Mouse (Mus musculus): ENCODE data around the gene Stip1.
"Not testable (repeated sequence)": the region's sequence is repeated elsewhere in the genome, so short reads cannot be mapped to it uniquely, and the experiment has no call there.

The Stip1 gene

DNA sequence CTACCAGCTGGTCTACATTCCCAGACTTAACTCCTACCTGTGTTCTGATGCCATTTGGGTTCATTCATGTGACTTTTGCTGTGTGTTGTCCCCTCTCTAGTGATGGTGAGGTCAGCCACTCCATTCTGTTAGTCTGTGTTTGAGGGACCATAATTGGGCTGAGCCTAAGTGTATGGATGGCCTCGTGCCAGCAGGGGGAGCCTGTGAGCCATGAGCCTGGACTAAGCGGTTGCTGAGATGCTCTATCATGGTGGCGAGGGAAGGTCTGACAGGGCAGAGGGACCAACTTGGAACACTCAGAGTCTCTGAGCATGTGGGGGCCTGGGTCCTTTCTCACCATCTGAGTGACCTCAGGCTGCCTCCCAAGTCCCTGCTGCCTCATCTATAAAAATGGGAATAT lies 24.8 kb upstream of the Stip1 start:
- DNase-seq (ENCODE audit: low spot score in 2 of 2) = peak; percentile 82 to 95

DNA sequence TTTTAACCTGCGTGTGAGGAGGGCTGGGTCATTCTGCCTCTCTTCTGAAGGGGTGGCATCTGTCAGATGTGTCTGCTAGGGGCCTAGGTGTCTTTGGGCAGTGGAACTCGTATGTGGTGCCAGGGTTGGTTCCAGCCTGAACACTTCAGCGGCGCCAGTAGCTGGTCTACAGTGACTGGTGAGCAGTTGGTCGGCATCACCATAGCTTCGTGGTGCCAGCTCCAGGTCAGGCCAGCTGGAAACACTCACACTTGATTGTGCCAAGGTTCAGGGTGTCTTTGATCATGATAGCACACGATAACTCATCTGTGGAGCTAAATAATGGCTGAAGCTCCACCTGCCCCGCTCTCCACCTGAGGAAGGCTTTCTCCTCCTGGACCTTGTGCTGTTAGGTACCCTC lies 23.1 kb upstream of the Stip1 start:
- no peak for DNase-seq (ENCODE audit: low spot score in 2 of 2)

DNA sequence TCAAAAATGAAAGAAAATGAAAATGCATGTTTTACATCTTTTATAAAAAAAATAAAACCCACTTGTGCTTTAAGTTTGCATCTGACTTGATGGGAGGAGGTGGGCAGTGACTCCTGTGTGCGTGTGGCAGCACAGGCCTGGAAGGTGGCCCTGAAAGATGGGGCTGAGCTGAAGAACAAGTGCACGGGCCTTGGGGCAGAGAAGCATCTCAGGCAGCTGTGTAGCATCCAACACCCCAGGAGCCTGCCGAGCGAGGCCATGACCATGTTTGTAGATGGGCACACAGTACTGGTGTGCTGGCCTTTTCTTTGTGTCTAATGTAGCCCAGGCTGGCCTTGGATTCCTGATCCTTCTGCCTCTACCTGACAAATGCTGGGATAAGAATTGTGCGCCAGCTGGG lies 22.3 kb upstream of the Stip1 start:
- DNase-seq (ENCODE audit: low spot score in 2 of 2) = no peak

DNA sequence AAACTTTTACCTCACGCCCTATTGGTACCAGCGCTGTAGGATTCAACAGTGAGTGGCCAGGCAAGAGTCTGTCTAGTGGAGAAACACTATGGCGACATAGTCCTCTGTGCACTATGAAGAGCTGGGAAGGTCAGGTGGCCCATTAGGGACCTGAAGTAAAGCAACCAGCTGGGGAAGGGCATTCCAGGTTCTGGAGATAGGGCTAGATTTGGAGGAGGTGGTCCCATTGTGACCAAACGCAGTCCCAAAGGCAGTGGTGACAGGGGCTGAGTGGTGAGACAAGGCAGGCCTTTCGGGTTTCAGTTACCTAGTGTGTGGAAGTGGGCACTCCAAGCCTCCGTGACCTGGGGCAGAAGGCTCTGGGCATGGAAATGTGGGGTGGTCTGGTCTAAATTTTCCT lies 18.8 kb upstream of the Stip1 start:
- DNase-seq (ENCODE audit: low spot score in 2 of 2) = no peak

DNA sequence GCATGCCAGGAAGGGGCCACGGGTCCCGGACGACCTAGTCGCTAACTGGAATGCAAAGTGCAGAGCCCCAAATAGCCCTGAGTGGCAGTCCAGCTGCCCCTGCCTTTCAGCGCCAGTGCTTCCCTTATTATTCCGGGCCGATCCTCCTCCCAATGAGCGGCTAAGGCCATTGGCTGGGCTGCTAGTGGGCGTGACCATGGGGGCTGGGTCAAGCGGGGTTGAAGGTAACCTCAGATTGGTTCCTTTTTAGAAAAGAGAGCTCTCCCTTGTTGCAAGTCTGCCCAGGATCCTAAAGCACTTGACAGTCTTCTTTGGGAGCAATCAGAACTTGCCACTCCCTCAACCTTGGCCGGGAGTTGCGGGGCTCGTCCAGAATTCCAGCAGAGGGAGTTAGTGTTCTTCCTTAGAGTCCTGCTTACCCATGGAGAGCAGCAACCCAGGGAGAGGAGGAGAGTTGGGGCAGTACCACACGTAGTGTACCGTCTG lies 18.0 kb upstream of the Stip1 start:
- peak; percentile 80 to 88 for DNase-seq (ENCODE audit: low spot score in 2 of 2)

DNA sequence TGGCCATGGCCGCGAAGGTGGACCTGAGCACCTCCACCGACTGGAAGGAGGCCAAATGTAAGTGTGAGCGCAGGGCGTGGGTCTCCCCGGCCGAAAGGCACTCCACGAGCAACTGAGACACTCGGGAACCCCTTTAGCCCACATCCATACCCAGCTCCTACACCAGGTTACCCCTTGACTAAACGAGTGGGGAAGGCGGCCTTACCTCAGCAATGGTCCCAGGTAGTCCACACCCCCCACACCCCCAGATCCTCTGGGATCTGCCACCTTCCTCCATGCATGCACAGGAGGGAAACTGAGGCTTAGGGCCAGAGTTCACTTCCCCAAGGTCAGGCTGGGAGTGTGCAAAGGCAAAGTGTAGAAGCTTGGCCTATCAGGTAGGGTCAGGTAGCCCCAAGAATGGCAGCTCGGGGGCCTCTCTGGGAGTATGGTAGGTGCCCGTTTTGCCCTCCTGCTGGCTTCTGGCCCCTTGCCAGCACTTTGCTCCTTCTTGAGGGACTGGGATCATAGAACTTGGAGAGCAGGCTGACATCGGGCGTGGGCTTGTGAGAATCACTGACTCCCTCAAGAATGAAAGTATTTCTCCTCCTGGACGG lies 17.5 kb upstream of the Stip1 start:
- DNase-seq (ENCODE audit: low spot score in 2 of 2) = peak; percentile 39 to 80

DNA sequence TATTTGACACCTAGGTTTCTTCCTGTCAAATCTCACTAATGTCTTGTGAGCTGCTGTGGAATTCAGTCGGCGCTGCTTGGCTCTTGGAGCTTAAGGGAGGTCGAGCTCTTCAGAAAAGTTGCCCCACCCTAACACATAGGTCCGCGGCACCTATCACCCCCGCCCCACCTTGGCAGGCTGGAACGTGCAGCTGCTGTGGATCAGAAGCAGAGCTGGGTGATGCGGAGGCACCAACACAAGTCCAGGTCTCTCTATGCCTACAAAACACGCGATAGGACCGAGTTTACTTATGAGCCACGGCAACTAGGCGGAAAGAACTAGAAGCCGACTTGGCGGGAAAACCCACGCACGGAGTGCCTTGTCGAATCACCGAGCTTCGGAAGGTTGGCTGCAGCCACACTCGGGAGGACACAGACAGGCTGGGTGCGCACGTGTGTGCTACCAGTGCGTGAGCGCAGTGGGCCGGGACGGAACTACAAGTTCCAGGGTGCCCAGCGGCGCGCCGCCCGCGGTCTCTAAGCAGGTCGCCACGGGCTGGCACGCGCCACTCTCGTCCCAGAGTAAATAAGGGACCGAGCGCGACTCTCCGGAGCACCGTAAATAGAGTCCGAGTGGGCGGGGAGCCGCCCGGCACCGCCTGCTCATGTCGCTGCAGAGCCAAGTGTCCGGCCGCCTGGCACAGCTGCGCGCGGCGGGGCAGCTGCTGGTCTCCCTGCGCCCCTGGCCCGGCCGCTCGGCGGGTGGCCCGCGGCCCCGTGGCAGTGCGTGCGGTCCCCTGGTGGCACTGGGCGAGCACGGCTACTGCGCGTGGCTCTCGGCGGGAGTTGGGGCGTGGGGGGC lies 16.7 kb upstream of the Stip1 start, which contains the start of gene Macrod1:
Gene Macrod1 (plus strand): TSS at position 563 of the 840 bp plus-strand sequence.
- peak; percentile 75 to 88 for DNase-seq (ENCODE audit: low spot score in 2 of 2)

DNA sequence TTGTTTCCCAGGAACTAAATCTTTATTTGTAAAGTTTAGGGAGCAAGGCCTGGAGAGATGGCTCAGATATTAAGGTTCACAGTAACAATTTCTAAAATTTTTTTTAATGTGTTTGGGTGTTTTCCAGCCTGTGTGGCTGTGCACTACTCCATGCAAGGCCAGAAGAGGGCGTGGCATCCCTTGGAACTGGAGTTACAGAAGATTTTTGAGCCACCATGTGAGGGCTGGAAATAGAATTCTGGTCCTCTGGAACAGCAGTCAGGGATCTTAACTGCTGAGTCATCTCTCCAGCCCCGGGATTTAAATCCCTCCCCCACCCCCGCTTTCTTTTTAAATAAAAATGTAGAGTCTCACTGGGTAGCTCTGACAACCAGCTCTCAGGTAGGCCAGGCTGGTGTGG lies 15.4 kb upstream of the Stip1 start:
- DNase-seq (ENCODE audit: low spot score in 2 of 2) = no peak

DNA sequence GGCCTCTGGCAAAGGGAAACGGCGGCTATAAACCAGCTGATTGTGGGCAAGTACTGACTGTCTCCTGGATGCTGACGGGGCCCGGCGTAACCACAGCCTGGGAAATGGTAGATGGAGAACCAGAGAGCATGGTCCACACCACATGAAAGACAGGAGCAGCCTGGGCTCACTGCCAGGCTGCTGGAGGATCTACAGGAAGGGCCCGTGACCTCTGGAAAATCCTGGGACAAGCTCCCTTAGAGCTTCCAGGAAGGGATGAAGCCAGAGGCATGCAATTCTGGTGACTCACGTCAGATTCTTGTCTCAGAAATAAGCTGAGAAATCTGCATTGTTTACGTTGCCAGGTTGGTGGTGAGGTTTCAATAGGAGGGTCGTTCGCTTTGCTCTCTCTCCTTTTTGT lies 15.0 kb upstream of the Stip1 start:
- DNase-seq (ENCODE audit: low spot score in 2 of 2) = no peak

DNA sequence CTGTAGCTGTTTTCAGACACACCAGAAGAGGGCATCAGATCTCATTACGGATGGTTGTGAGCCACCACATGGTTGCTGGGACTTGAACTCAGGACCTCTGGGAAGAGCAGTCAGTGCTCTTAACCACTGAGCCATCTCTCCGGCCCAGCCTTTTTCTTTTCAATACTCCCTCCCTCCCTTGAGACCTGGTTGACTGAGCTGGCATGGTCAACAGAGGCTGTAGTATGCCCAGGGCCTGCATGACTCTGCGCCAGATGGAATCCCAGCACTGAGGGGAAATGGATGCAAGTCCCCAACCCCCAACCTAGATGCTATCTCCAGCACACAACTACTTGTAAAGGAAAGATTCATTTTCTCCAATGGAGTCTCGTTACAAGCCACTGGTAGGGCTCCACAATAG lies 13.6 kb upstream of the Stip1 start:
- DNase-seq (ENCODE audit: low spot score in 2 of 2) = not testable (repeated sequence)

DNA sequence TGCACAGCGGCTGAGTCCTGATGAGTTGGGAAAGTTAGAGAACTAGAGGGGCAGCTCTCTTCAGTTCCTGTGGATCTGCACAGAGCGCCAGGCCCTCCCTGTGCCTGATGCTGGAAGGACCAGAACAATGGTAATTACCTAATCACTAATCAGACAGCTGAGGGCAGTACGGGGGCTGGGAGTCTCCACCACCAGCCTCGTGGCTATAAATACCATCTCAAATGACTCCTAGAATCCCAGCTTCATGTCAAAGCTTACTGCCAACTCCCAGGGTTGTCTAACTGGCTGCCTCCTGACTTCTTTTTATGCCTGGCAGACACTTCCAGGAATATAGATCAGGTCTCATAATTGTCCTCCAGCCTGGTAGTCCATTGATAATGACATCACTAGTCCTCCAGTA lies 4.9 kb upstream of the Stip1 start:
- DNase-seq (ENCODE audit: low spot score in 2 of 2) = no peak

DNA sequence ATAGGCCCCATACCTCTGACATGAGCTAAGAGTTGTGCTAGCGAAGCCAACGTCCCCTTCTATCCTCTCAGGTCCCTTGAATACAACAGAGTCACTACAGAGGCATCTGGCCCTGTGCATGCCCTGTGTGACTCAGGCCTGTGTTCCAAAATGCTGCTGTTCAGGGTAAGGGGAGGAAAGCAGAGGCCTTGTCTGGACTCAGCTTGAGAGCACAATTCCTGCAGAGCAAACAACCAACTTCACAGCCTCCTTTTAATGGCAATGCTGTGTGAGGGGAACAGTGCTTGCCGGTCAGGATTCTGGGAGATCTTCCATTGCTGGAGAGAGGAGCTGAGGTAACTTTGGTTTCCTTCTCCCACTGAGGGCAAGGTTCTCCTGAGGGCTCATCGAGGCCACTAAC lies 4.5 kb upstream of the Stip1 start:
- DNase-seq (ENCODE audit: low spot score in 2 of 2) = no peak

DNA sequence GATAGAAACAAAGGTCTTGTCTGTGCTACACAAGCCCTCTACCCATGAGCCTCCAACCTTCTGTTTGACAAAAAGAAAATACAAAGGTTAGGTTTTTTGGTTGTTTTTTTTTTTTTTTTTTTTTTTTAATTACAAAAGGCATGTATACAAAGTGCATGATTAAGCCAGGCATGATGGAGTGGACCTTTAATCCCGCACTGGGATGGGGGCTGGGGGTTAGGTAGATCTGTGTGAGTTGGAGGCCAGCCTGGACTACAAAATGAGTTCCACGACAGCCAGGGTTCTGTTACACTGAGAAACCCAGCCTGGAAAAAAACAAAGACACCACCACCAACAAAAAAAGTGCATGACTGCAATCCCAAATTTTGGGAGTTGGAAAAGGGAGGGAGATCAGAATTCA lies 1.4 kb upstream of the Stip1 start:
- DNase-seq (ENCODE audit: low spot score in 2 of 2) = no peak

DNA sequence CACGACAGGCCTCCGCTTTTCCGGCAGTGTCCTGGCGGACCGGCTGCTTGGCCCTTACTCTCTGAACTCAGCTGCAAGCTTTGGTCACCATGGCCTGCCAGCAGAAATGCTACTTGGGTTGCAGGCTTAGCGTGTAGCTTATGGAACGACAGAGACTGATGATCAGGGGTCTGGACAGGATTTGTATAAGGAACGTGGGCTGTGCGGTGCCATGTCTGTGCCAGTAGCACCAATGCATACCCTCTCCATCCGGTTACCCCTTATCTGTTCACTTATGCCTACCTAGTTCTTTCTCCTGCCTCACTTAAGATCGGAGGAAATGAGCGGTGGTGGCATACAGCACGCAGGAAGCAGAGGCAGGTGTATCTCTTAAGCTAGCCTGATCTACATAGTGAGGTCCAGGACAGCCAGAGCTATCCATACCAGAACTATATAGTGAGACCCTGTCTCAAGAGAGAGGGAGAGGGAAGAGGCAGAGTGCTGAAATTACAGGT lies 917 bp upstream of the Stip1 start:
- DNase-seq (ENCODE audit: low spot score in 2 of 2) = no peak

DNA sequence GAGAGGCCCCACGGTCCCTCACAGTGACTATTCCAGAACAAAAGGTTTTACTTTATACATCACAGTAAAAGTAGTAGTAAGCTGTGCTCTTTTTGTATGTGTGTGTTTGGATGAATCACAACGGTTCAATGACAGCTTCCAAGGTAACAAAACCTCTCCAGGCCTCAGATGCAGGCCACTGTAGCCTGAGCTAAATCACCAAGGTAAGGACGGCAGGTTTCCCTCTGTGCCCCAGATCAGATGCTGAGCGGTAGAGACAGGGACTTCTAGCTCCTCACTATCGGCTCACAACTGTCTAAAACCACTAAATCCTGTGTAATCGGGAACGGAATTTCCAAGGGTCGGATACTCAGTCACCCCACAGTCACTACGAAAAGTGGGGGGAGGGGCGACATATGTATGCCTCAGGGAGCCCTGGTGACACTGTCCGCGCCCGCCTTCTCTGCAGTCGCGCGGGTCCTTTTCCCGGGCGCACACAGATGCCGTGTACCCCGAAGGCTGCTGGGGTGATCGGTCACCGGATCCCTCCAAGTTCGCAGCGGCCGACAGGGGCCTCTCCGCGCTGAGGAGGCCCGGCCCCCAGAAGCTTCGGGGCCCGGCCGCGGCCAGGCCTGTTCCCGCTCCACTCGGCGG lies 563 bp downstream of the Stip1 start:
- DNase-seq (ENCODE audit: low spot score in 2 of 2) = peak; percentile 62 to 82

DNA sequence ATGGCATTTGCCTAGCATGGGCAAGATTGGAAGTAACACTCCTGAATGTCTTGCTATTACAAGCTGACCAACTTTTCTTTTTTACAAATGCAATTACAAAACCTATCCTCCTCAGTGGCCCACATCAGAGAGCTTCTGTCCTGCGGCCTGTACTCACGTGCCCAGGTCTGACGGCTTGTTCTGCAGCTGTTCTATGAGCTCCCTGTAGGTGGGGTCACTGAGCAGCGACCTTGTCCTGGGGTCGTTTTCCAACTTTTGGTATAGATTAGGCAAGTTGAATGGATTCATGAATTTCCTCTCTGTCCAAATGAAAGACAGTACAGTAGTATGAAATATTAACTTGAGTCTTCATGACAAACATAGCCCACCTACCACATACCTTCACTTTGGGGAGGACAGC lies 5.8 kb downstream of the Stip1 start:
- DNase-seq (ENCODE audit: low spot score in 2 of 2) = no peak

DNA sequence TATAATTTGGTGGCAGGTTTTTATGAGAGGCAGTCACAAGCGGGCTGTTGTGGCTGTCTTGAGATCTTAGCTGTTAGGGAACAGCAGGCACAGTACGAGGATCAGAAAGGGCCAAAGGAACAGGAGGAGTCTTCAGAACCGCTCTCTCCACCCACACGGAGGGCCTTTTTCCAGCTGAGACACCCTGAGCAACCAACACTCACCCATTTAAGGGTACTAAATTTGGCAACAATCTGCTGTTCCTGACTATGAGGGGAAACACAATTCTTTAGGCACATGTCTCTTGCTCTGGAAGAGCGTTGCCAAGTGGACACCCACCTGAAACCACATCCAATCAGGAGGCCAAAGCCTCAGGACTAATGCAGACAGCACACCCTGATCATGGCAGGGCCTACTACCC lies 10.2 kb downstream of the Stip1 start:
- no peak for DNase-seq (ENCODE audit: low spot score in 2 of 2)

DNA sequence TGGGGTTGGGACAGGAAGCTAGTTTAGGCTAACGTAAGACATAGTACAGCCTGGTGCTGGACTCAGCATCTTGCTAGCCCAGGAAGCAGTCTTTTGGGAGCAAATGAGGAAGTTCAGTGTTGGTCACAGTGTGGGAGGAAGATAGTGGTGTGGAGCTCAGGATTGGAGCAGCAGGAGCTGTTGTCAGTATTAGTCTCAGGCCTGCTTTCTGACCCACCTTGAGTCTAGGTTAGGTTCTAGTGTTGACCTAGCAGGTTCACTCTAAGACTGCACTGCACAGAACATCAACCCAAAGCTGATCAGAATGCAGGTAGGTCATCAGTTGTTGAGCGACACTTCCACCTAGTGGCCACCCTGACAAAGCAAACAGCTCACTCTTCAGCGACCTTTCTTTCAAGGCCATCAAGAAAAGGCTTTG lies 19.5 kb downstream of the Stip1 start:
- peak; percentile 63 to 80 for DNase-seq (ENCODE audit: low spot score in 2 of 2)

DNA sequence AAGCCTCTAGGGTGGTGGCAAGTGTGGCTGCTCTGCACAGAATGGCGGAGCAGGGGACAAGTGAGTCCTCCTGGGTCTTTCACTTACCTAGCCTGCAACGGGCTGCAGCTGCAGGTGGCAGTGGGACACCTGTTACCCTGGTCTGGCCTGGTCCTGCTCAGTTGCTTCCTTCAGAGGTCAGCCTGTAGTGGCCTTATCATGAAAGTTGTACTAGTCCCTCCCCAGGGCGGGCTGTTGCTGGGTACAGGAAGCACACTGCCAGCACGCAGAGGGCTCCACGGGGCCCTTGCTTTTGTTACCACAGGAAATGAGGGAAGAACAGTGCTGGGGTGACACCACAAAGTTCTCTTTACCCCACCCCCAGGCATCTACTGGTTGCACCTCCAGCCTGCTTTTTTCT lies 20.6 kb downstream of the Stip1 start, which contains the start of gene Fermt3:
Gene Fermt3 (minus strand): TSS at position 279 of the 400 bp plus-strand sequence.
- DNase-seq (ENCODE audit: low spot score in 2 of 2) = peak; percentile 80 to 87

DNA sequence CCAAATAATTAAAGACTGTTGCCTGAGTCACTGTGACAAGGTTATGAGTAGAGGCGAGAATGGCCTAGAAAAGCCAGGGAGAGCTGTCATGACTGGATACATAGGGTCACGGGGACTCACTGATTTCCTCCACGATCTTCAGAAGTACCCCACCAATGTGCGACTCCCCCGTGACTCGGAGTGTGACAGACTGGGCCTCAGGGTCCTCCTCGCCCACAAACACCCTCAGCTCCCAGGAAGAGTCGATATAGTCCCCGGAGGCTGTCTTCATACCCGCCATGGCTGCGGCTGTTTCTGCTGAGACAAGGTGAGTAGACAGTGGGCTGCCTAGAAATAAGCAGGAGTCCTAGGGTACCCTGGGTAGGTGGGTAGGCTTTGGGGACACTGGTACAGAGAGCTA lies 21.2 kb downstream of the Stip1 start:
- DNase-seq (ENCODE audit: low spot score in 2 of 2) = peak in 1 of 2 experiments; percentile 76

DNA sequence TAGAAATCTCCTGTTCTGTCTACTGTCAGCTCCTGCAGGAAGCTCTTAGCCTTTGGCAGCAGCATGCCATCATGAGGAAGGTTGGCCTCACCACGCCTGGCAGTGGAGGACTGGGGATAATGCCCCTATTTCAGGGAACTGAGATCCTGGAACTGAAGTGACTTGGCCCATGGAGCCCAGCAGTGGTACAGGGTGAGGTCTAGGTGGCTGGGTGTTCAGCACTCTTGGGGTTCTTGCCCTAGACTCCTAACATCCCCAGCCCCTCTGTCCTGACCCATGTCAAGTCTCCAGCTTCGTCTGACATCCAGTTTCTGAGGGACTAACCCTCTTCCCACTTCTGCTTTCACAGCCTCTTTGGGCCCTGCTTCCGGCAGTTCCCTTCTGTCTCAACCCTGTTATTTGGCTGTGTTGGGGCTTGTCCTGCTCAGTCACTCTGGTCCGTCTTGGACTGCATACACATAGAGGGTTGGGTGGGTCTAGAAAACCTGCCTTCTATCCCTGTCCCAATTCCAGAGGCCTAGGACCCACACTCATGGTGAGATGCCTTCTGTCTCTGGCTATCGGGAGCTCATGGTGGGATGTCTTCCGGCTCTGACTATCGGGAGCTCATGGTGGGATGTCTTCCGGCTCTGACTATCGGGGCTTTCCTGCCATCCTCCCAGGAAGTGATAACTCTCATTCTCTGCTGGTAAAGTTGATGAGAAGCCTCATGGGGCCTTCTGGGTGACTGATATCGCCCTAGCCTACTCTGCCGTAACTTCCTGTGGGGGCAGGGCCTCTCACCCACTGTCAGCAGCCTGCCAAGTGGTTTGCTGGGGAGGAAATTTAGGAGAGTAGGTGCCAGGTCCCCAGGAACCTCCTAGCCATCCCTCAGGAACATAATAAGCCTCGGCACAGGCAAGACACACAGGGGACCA lies 22.0 kb downstream of the Stip1 start:
- peak; percentile 67 to 79 for DNase-seq (ENCODE audit: low spot score in 2 of 2)

Measured in spleen, postnatal 4 days (tissue).